Mouse (Mus musculus): ENCODE measurements at regions not wholly inside any gene's neighbourhood (a gene's known extent, or its start where the extent isn't known, plus 50 kb on each side); places are given as distances from the start of the nearest gene placed in this dataset.

DNA sequence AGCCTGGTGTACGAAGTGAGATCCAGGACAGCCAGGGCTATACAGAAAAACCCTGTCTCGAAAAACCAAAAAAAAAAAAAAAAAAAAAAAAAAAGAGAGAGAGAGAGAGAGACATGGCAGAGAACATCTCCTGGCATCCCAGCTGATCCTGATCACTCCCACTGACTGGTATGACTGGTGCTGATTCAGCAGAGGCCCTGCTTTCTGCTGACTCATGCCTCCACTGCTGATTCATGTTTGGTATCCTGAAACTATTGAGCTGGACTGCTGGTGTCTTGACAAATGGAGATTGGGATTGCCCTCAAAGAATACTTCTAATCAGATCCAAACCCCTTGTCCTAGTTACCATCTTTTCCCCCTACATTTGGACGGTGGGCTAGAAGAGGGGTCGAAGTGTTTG lies 101.9 kb downstream of the Nhlrc3 start:
- no peak for TF ChIP-seq POLR2A (IDR thresholded peaks at IDR 0.05; ENCODE audit: extremely low read depth, insufficient read depth, low read length)
- no peak for TF ChIP-seq CTCF (IDR thresholded peaks at IDR 0.05; ENCODE audit: extremely low read depth, insufficient read depth, low read length)

Data from cortical plate, adult 2 months (tissue).